Mouse (Mus musculus) hindbrain, embryonic 15.5 days (tissue): Measurements from ENCODE around the gene Aars. TPM values are rescaled to one million over a fixed set of nuclear protein-coding genes. Genes with fewer than 3 reads are reported as not detected.

Experiments
- ATAC-seq: fragments of 200-750 bp; cut with Nextera tagmentation; 2 replicates; pipeline ENCODE4 v1.8.0; 2017; ENCODE audit warnings: low read depth, moderate number of reproducible peaks, moderate TSS enrichment; ENCODE audit not compliant: low FRiP score
- H3K27ac ChIP-seq: fragments of 300-500 bp; sonication (generic); replicated peaks from 2 replicates; pipeline ENCODE4 v1.5.1; 2015; ENCODE audit warnings: mild to moderate bottlenecking, inconsistent platforms
- H3K27me3 ChIP-seq: fragments of 300-500 bp; sonication (generic); 2 replicates; pipeline ENCODE4 v1.6.1; 2015; ENCODE audit warnings: control low read depth, inconsistent platforms
- H3K36me3 ChIP-seq: fragments of 300-500 bp; sonication (generic); 2 replicates; pipeline ENCODE4 v1.6.1; 2015; ENCODE audit warnings: control low read depth, inconsistent platforms
- H3K4me1 ChIP-seq: fragments of 300-500 bp; sonication (generic); replicated peaks from 2 replicates; pipeline ENCODE4 v1.6.1; 2015; ENCODE audit warnings: control low read depth, inconsistent platforms
- H3K4me2 ChIP-seq: fragments of 300-500 bp; sonication (generic); 2 replicates; pipeline ENCODE4 v1.6.1; 2015; ENCODE audit warnings: moderate library complexity, mild to moderate bottlenecking, inconsistent platforms
- H3K4me3 ChIP-seq: fragments of 300-500 bp; sonication (generic); 2 replicates; pipeline ENCODE4 v1.5.1; 2015; ENCODE audit warnings: mild to moderate bottlenecking, inconsistent platforms
- H3K9ac ChIP-seq: fragments of 300-500 bp; sonication (generic); 2 replicates; pipeline ENCODE4 v1.6.1; 2015; ENCODE audit warnings: inconsistent platforms
- H3K9me3 ChIP-seq: fragments of 300-500 bp; sonication (generic); 2 replicates; pipeline ENCODE4 v1.6.1; 2016; ENCODE audit warnings: control low read depth, inconsistent platforms
- WGBS: fragments of 180-500 bp; shearing (Covaris S2); methylation state at CpG from one replicate; pipeline ENCODE4 v1.1.7; 2015; 5-methylcytosine and 5-hydroxymethylcytosine counted together
- polyA plus RNA-seq: library from polyadenylated mRNA; unstranded; fragments of >200 nt; fragmentation: Nextera tagmentation; extraction: Ambion mirVana; gene quantifications from 2 replicates; pipeline ENCODE4 v1.2.1, GENCODE M21; 2015

Aars gene
- polyA plus RNA-seq, 1 experiment from 2014 or later, result 88.3 TPM

- Histone ChIP-seq H3K9me3 (no peaks in the 10 kb centered on the region), H3K4me1 (peaks cover 27% of the 10 kb centered on the region), H3K4me2 (no peak within 1 kb of the TSS), H3K9ac (no peak within 1 kb of the TSS), H3K4me3 (no peak within 1 kb of the TSS), H3K36me3 (peaks cover 1% of the 10 kb centered on the region; the same call in 1 of the 2 replicates), H3K27ac (no peak within 1 kb of the TSS), H3K27me3 (peaks cover 7% of the 10 kb centered on the region; the same call in 1 of the 2 replicates)
- 93% methylated on average over 19 of the region's 19 CpGs for WGBS
- no peak for ATAC-seq
Measured at GRCm38 (mm10) chr8:111031572-111031971, 1.4 kb upstream of the Aars start, which contains the start of gene Ddx19b. Gene Ddx19b (minus strand): TSS chr8:111031751.

GRCm38 (mm10) chr8:111033482-111034215 lies 705 bp downstream of the Aars start:
- Histone ChIP-seq H3K4me3 (peak overlapping the region; percentile 83), H3K4me1 (peaks cover 19% of the 10 kb centered on the region), H3K9ac (peak overlapping the region; percentile 87), H3K27ac (peak overlapping the region; percentile 86), H3K27me3 (peaks cover 7% of the 10 kb centered on the region; the same call in 1 of the 2 replicates), H3K9me3 (no peaks in the 10 kb centered on the region), H3K36me3 (peaks cover 21% of the 10 kb centered on the region), H3K4me2 (peak overlapping the region; percentile 73)
- ATAC-seq, result peak; percentile 99
- 6% methylated on average over 37 of the region's 37 CpGs for WGBS

- peak overlapping the region; percentile 73 for H3K4me2 ChIP-seq
- peak; percentile 24; the same call in 1 of the 2 replicates for ATAC-seq
Measured at GRCm38 (mm10) chr8:111034276-111034675, 1.3 kb downstream of the Aars start.

GRCm38 (mm10) chr8:111036591-111036990 lies 3.6 kb downstream of the Aars start:
- H3K4me1 ChIP-seq, result peaks cover 19% of the 10 kb centered on the region
- peaks cover 48% of the 10 kb centered on the region for H3K36me3 ChIP-seq
- 95% methylated on average over 15 of the region's 15 CpGs for WGBS
- ATAC-seq, result no peak
- no peak overlapping the region for H3K4me2 ChIP-seq
- no peak overlapping the region for H3K9ac ChIP-seq
- no peak overlapping the region for H3K4me3 ChIP-seq
- H3K27me3 ChIP-seq, result peaks cover 1% of the 10 kb centered on the region; the same call in 1 of the 2 replicates
- no peak overlapping the region for H3K27ac ChIP-seq
- no peaks in the 10 kb centered on the region for H3K9me3 ChIP-seq

More at GRCm38 (mm10) chr8:111034276-111034675, 1.3 kb downstream of the Aars start:
- peak overlapping the region; percentile 83 for H3K4me3 ChIP-seq
- peak overlapping the region; percentile 87 for H3K9ac ChIP-seq
- peaks cover 19% of the 10 kb centered on the region for H3K4me1 ChIP-seq
- WGBS, result 22% methylated on average over 12 of the region's 12 CpGs
- no peaks in the 10 kb centered on the region for H3K9me3 ChIP-seq
- H3K27ac ChIP-seq, result peak overlapping the region; percentile 86
- peaks cover 27% of the 10 kb centered on the region for H3K36me3 ChIP-seq
- peaks cover 7% of the 10 kb centered on the region; the same call in 1 of the 2 replicates for H3K27me3 ChIP-seq

GRCm38 (mm10) chr8:111042546-111042945 lies 9.6 kb downstream of the Aars start:
- H3K4me3 ChIP-seq, result no peak overlapping the region
- H3K4me1 ChIP-seq, result no peaks in the 10 kb centered on the region
- ATAC-seq, result no peak
- H3K4me2 ChIP-seq, result no peak overlapping the region
- 95% methylated on average over 19 of the region's 19 CpGs for WGBS
- peaks cover 97% of the 10 kb centered on the region for H3K36me3 ChIP-seq
- H3K9ac ChIP-seq, result no peak overlapping the region
- H3K9me3 ChIP-seq, result no peaks in the 10 kb centered on the region
- H3K27ac ChIP-seq, result no peak overlapping the region
- H3K27me3 ChIP-seq, result no peaks in the 10 kb centered on the region

- Histone ChIP-seq H3K4me1 (no peaks in the 10 kb centered on the region), H3K36me3 (peaks cover 98% of the 10 kb centered on the region), H3K27me3 (no peaks in the 10 kb centered on the region), H3K4me3 (no peak overlapping the region), H3K9me3 (no peaks in the 10 kb centered on the region), H3K27ac (no peak overlapping the region), H3K9ac (no peak overlapping the region), H3K4me2 (no peak overlapping the region)
- 49% methylated on average over 2 of the region's 2 CpGs for WGBS
- ATAC-seq, result no peak
Measured at GRCm38 (mm10) chr8:111044003-111044734, 11.2 kb downstream of the Aars start.

GRCm38 (mm10) chr8:111048694-111049093 lies 15.8 kb downstream of the Aars start:
- no peaks in the 10 kb centered on the region for H3K9me3 ChIP-seq
- 95% methylated on average over 2 of the region's 2 CpGs for WGBS
- no peaks in the 10 kb centered on the region for H3K27me3 ChIP-seq
- no peak for ATAC-seq
- no peak overlapping the region for H3K4me3 ChIP-seq
- H3K36me3 ChIP-seq, result peaks cover 98% of the 10 kb centered on the region
- no peak overlapping the region for H3K4me2 ChIP-seq
- no peak overlapping the region for H3K27ac ChIP-seq
- no peaks in the 10 kb centered on the region for H3K4me1 ChIP-seq
- H3K9ac ChIP-seq, result no peak overlapping the region

GRCm38 (mm10) chr8:111049106-111049505 lies 16.2 kb downstream of the Aars start:
- WGBS, result 94% methylated on average over 7 of the region's 7 CpGs
- no peaks in the 10 kb centered on the region for H3K9me3 ChIP-seq

GRCm38 (mm10) chr8:111053827-111054518 lies 21.0 kb downstream of the Aars start:
- Histone ChIP-seq H3K9me3 (no peaks in the 10 kb centered on the region), H3K4me3 (no peak overlapping the region), H3K36me3 (peaks cover 70% of the 10 kb centered on the region), H3K27ac (no peak overlapping the region), H3K4me2 (no peak overlapping the region), H3K9ac (no peak overlapping the region), H3K27me3 (no peaks in the 10 kb centered on the region), H3K4me1 (peaks cover 16% of the 10 kb centered on the region)
- ATAC-seq, result no peak
- WGBS, result 96% methylated on average over 12 of the region's 12 CpGs

More at GRCm38 (mm10) chr8:111049106-111049505, 16.2 kb downstream of the Aars start:
- Histone ChIP-seq H3K27me3 (no peaks in the 10 kb centered on the region), H3K27ac (no peak overlapping the region), H3K36me3 (peaks cover 98% of the 10 kb centered on the region), H3K4me2 (no peak overlapping the region), H3K4me3 (no peak overlapping the region), H3K9ac (no peak overlapping the region), H3K4me1 (no peaks in the 10 kb centered on the region)
- ATAC-seq, result no peak

- Histone ChIP-seq H3K9ac (no peak overlapping the region), H3K4me3 (no peak overlapping the region), H3K4me1 (peaks cover 16% of the 10 kb centered on the region), H3K4me2 (no peak overlapping the region), H3K27ac (no peak overlapping the region), H3K9me3 (no peaks in the 10 kb centered on the region), H3K27me3 (no peaks in the 10 kb centered on the region), H3K36me3 (peaks cover 59% of the 10 kb centered on the region)
- WGBS, result 93% methylated on average over 17 of the region's 17 CpGs
- ATAC-seq, result no peak
Measured at GRCm38 (mm10) chr8:111055031-111055634, 22.2 kb downstream of the Aars start.

GRCm38 (mm10) chr8:111055661-111056060 lies 22.7 kb downstream of the Aars start:
- Histone ChIP-seq H3K9me3 (no peaks in the 10 kb centered on the region), H3K36me3 (peaks cover 53% of the 10 kb centered on the region), H3K27ac (no peak overlapping the region), H3K27me3 (no peaks in the 10 kb centered on the region), H3K4me2 (no peak overlapping the region), H3K4me1 (peaks cover 22% of the 10 kb centered on the region), H3K4me3 (no peak overlapping the region; the same call in 1 of the 2 replicates), H3K9ac (no peak overlapping the region)
- 67% methylated on average over 2 of the region's 2 CpGs for WGBS
- ATAC-seq, result peak; percentile 23; the same call in 1 of the 2 replicates
